Mouse (Mus musculus): Measurements from ENCODE around the gene Dap3. TPM values are rescaled to one million over a fixed set of nuclear protein-coding genes. Genes with fewer than 3 reads are reported as not detected.

Gene Dap3
- polyA plus RNA-seq, 1 experiment = 23.7 TPM

DNA sequence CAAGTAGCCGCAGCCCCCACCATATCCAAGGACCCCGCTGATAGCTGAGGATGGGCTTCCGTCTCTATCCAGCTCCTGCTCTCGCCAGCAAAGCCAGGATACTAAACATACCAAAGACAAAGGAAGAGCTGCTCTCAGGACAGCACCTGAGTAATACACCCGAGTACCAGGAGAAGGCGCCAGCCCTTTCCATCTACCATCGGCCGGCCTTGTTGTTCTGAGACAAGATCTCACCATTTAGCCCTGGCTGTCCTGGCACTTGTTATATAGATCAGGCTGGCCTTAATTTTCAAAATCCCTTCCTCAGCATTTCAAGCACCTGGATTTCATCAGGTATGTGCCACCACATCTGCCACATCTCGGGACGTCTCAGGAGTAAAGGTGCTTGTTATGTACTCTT lies 11.9 kb downstream of the Dap3 start:
- no peak for TF ChIP-seq POLR2A (IDR thresholded peaks at IDR 0.05; ENCODE audit: low read depth, low read length)
- TF ChIP-seq CTCF (IDR thresholded peaks at IDR 0.05; ENCODE audit: extremely low read depth, insufficient read depth, insufficient read length, insufficient replicate concordance) = no peak
- 97% methylated on average over 10 of the region's 10 CpGs for WGBS
- Histone ChIP-seq H3K4me3 (ENCODE audit: extremely low read depth, insufficient read depth, insufficient read length) (no peak overlapping the region), H3K4me1 (ENCODE audit: control insufficient read depth, insufficient read depth, insufficient read length) (no peaks in the 10 kb centered on the region), H3K27ac (ENCODE audit: insufficient read depth, low read length) (no peak overlapping the region), H3K27me3 (ENCODE audit: control insufficient read depth, insufficient read depth, low read length) (no peaks in the 10 kb centered on the region), H3K36me3 (ENCODE audit: control insufficient read depth, insufficient read depth, low read length) (peaks cover 15% of the 10 kb centered on the region)
- no peak for DNase-seq (ENCODE audit: low read depth in 1 of 2, low spot score in 2 of 2)

DNA sequence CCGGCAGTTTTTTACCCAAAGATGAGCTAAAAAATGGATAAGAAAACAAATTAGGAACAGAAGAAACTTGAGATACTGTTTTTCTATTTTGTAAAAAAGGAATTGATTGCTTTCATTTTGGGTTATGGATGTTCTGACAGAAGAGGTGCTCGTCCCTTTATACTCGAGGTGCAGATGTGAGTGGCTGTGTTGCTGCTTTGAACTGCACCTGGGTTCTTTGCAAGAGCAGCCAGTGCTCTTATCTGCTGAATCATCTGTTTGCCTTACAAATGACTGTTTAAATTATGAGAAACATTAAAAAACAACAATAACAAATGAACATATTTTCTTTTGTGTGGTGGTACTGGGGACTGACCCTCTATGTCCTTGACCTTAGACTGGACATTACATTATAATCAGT lies 21.5 kb downstream of the Dap3 start:
- WGBS = 75% methylated on average over 3 of the region's 3 CpGs
- Histone ChIP-seq H3K36me3 (ENCODE audit: control insufficient read depth, insufficient read depth, low read length) (peaks cover 35% of the 10 kb centered on the region), H3K4me1 (ENCODE audit: control insufficient read depth, insufficient read depth, insufficient read length) (no peaks in the 10 kb centered on the region), H3K27ac (ENCODE audit: insufficient read depth, low read length) (no peak overlapping the region), H3K4me3 (ENCODE audit: extremely low read depth, insufficient read depth, insufficient read length) (no peak overlapping the region), H3K27me3 (ENCODE audit: control insufficient read depth, insufficient read depth, low read length) (no peaks in the 10 kb centered on the region)
- no peak for DNase-seq (ENCODE audit: low read depth in 1 of 2, low spot score in 2 of 2)
- TF ChIP-seq POLR2A (IDR thresholded peaks at IDR 0.05; ENCODE audit: low read depth, low read length) = no peak

DNA sequence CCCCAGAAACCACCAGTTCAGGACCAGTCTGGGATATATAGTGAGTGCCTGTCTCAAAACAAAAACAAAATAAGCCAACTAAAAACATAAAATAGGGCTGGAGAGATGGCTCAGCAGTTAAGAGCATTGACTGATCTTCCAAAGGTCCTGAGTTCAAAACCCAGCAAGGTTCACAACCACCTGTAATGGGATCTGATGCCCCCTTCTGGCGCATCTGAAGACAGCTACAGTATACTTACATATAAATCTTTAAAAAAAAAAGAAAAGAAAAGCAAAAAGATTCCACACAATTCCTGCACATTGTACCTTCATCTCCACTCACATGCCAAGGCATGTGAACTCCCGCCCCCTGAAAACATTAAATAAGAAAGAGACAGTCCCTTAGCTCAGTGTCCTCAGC lies 25.3 kb downstream of the Dap3 start:
- H3K4me1 ChIP-seq (ENCODE audit: control insufficient read depth, insufficient read depth, insufficient read length) = no peaks in the 10 kb centered on the region
- H3K4me3 ChIP-seq (ENCODE audit: extremely low read depth, insufficient read depth, insufficient read length) = no peak overlapping the region
- 99% methylated on average over 2 of the region's 2 CpGs for WGBS
- peaks cover 34% of the 10 kb centered on the region for H3K36me3 ChIP-seq (ENCODE audit: control insufficient read depth, insufficient read depth, low read length)
- H3K27ac ChIP-seq (ENCODE audit: insufficient read depth, low read length) = no peak overlapping the region
- H3K27me3 ChIP-seq (ENCODE audit: control insufficient read depth, insufficient read depth, low read length) = no peaks in the 10 kb centered on the region
- DNase-seq (ENCODE audit: low read depth in 1 of 2, low spot score in 2 of 2) = no peak
- TF ChIP-seq CTCF (IDR thresholded peaks at IDR 0.05; ENCODE audit: extremely low read depth, insufficient read depth, insufficient read length, insufficient replicate concordance) = no peak
- no peak for TF ChIP-seq POLR2A (IDR thresholded peaks at IDR 0.05; ENCODE audit: low read depth, low read length)

DNA sequence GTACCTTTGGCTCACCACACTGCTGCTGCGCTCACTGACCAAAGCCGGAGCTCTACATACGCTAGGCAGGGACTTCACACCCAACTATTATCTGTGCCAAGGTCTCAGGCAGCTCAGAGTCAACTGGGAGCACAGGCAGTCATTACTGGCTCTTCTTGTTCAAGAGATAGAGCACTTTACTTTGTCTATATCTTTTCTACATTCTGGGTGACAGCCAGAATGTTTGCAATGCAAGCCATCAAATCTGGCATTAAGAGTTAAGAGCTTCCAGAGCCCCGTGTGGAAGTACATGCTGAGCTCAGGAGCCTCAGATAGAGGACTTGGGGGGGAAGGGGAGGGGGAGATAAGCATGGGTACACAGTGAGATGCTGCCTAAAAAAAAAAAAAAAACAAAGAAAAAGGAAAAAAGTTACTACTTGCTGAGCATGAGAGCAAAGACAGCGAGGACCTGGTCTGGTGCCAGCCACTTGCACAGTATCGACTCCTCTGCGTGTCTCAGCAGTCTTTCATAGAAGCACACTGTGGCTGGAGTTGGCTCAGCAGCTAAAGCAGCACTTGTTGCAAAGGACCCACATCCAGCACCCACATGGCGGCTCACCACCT lies 26.9 kb downstream of the Dap3 start:
- Histone ChIP-seq H3K27ac (ENCODE audit: insufficient read depth, low read length) (no peak overlapping the region), H3K4me3 (ENCODE audit: extremely low read depth, insufficient read depth, insufficient read length) (no peak overlapping the region), H3K27me3 (ENCODE audit: control insufficient read depth, insufficient read depth, low read length) (no peaks in the 10 kb centered on the region), H3K4me1 (ENCODE audit: control insufficient read depth, insufficient read depth, insufficient read length) (no peaks in the 10 kb centered on the region), H3K36me3 (ENCODE audit: control insufficient read depth, insufficient read depth, low read length) (peaks cover 31% of the 10 kb centered on the region)
- WGBS = 75% methylated on average over 8 of the region's 8 CpGs
- no peak for DNase-seq (ENCODE audit: low read depth in 1 of 2, low spot score in 2 of 2)
- no peak for TF ChIP-seq CTCF (IDR thresholded peaks at IDR 0.05; ENCODE audit: extremely low read depth, insufficient read depth, insufficient read length, insufficient replicate concordance)
- TF ChIP-seq POLR2A (IDR thresholded peaks at IDR 0.05; ENCODE audit: low read depth, low read length) = no peak

DNA sequence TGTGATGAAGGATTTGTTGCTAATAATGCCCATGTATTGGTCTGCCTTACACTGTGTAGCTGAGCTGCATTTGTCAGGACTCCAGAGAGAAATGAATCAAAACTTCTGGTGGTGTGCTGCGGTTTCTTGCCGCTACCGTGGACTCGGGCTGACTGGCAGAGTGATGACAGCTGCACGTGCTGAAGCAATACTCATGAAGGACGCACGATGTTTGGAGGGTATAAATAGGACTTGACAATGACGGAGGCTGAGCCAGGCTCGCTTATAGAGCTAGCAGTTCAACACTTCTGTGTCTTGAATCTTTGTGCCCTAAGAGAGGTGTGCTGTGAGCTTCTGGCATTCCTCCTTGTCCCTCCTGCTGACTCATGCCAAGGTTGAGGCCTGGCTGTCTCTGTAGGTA lies 29.6 kb downstream of the Dap3 start:
- no peak overlapping the region for H3K27ac ChIP-seq (ENCODE audit: insufficient read depth, low read length)
- H3K27me3 ChIP-seq (ENCODE audit: control insufficient read depth, insufficient read depth, low read length) = no peaks in the 10 kb centered on the region
- H3K36me3 ChIP-seq (ENCODE audit: control insufficient read depth, insufficient read depth, low read length) = peaks cover 15% of the 10 kb centered on the region
- H3K4me3 ChIP-seq (ENCODE audit: extremely low read depth, insufficient read depth, insufficient read length) = no peak overlapping the region
- no peaks in the 10 kb centered on the region for H3K4me1 ChIP-seq (ENCODE audit: control insufficient read depth, insufficient read depth, insufficient read length)
- no peak for DNase-seq (ENCODE audit: low read depth in 1 of 2, low spot score in 2 of 2)
- no peak for TF ChIP-seq POLR2A (IDR thresholded peaks at IDR 0.05; ENCODE audit: low read depth, low read length)
- no peak for TF ChIP-seq CTCF (IDR thresholded peaks at IDR 0.05; ENCODE audit: extremely low read depth, insufficient read depth, insufficient read length, insufficient replicate concordance)
- WGBS = 96% methylated on average over 9 of the region's 9 CpGs

DNA sequence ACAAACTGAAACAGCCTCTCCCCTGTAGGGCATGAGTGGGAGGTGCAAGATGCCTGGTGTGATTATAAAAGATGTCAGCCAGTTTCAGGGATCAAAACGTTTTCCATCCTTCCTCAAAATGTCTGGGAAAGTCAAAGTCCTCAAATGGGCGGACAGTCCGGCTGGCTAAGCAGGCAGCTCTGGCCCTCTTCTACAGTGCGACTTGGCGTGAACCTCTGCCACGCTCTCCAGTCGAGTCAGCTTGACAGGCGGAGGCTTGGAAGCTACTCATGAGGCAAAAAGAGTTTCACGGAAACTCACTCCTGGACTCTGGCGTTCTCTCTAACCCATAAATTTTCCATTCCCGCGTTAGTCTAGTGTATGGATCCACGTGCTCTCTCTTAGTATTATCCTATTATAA lies 32.0 kb downstream of the Dap3 start:
- H3K27me3 ChIP-seq (ENCODE audit: control insufficient read depth, insufficient read depth, low read length) = no peaks in the 10 kb centered on the region
- DNase-seq (ENCODE audit: low read depth in 1 of 2, low spot score in 2 of 2) = no peak
- 86% methylated on average over 13 of the region's 13 CpGs for WGBS
- TF ChIP-seq CTCF (IDR thresholded peaks at IDR 0.05; ENCODE audit: extremely low read depth, insufficient read depth, insufficient read length, insufficient replicate concordance) = no peak
- TF ChIP-seq POLR2A (IDR thresholded peaks at IDR 0.05; ENCODE audit: low read depth, low read length) = no peak
- H3K36me3 ChIP-seq (ENCODE audit: control insufficient read depth, insufficient read depth, low read length) = peaks cover 6% of the 10 kb centered on the region
- H3K4me3 ChIP-seq (ENCODE audit: extremely low read depth, insufficient read depth, insufficient read length) = no peak overlapping the region
- no peaks in the 10 kb centered on the region; the same call in 1 of the 2 replicates for H3K4me1 ChIP-seq (ENCODE audit: control insufficient read depth, insufficient read depth, insufficient read length)
- H3K27ac ChIP-seq (ENCODE audit: insufficient read depth, low read length) = no peak overlapping the region

DNA sequence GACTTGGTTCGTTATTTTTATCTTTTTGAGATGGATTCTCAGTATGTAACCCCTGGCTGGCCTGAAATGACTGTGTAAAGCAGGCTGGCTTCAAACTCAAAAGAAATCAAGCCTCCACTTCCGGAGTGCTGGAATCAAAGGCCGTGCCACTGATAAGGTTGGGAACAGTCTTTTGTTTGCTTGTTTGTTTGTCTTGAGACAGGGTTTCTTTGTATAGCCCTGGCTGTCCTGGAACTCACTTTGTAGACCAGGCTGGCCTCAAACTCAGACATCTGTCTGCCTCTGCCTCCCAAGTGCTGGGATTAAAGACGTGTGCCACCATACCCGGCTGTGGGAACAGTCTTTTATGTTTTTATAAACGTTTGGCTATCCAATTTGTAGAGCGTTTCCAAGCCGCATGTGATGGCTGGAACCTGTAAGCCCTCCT lies 36.6 kb downstream of the Dap3 start:
- peak overlapping the region; percentile 70 for H3K4me3 ChIP-seq (ENCODE audit: extremely low read depth, insufficient read depth, insufficient read length)
- no peak for TF ChIP-seq CTCF (IDR thresholded peaks at IDR 0.05; ENCODE audit: extremely low read depth, insufficient read depth, insufficient read length, insufficient replicate concordance)
- no peak for TF ChIP-seq POLR2A (IDR thresholded peaks at IDR 0.05; ENCODE audit: low read depth, low read length)
- peak overlapping the region; percentile 86; the same call in 1 of the 2 replicates for H3K27ac ChIP-seq (ENCODE audit: insufficient read depth, low read length)
- H3K27me3 ChIP-seq (ENCODE audit: control insufficient read depth, insufficient read depth, low read length) = no peaks in the 10 kb centered on the region
- H3K4me1 ChIP-seq (ENCODE audit: control insufficient read depth, insufficient read depth, insufficient read length) = no peaks in the 10 kb centered on the region; the same call in 1 of the 2 replicates
- 29% methylated on average over 8 of the region's 8 CpGs for WGBS
- H3K36me3 ChIP-seq (ENCODE audit: control insufficient read depth, insufficient read depth, low read length) = peaks cover 17% of the 10 kb centered on the region
- DNase-seq (ENCODE audit: low read depth in 1 of 2, low spot score in 2 of 2) = no peak

Measured in spleen, adult 2 months (tissue).